Mouse (Mus musculus): ENCODE measurements around the gene Olfr521.
"Not testable (repeated sequence)": the region's sequence is repeated elsewhere in the genome, so short reads cannot be mapped to it uniquely, and the experiment has no call there.

Olfr521 gene

DNA sequence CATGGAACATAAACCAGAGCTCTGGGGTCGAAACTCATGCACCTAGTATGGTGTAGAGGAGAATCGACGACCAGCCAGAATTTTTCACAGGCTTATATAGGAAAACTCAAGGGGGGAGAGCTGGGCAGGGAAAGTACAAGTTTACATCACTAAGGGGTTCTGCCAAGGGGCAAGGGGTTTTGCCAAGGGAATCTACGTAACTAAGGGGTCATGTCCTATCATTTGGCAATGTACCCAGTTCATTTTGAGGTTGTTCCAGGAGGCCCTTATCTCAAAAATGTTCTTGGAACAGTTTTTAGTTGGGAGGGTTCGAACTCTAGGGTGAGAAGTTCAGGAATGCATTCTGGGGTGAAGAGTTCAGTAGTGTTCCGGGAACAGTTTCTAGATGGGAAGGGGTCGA, 43.7 kb downstream of the Olfr521 start:
- not testable (repeated sequence) for DNase-seq (ENCODE audit: low spot score in 2 of 2)

DNA sequence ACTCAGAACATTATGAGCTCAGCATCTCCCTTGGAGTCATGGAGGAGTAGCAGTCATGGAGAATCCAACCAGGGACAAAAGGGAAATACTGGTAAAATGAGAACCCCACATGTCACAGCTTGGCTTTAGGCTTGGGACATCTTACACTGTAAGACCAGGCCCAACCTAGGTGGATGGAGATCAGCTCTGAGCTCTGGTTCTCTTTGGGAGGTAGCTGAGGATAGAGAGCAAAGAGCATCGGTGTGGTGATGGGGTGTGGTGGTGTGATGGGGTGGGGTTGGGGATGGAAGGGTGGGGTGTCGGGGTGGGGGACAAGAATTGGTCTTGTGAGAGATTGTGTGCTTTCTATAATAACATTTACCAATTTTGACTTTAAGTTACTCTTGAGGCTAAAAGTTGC, 47.5 kb downstream of the Olfr521 start:
- DNase-seq (ENCODE audit: low spot score in 2 of 2) = no peak

DNA sequence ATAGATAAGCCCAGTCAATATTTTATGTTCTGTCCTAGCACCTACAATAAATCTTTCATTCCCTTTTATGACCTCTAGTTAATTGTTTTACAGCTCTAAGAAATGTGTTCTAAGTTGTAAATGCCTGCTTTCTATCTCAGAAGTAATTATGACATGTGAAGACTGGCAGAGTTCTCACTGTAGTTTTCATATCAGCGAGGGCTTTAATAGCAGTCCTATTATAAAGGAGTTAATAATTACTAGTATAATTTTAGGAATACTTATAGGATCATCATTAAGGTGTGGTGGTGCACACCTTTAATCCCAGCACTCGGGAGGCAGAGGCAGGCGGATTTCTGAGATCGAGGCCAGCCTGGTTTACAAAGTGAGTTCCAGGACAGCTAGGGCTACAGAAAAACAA, 48.4 kb downstream of the Olfr521 start:
- no peak for DNase-seq (ENCODE audit: low spot score in 2 of 2)

DNA sequence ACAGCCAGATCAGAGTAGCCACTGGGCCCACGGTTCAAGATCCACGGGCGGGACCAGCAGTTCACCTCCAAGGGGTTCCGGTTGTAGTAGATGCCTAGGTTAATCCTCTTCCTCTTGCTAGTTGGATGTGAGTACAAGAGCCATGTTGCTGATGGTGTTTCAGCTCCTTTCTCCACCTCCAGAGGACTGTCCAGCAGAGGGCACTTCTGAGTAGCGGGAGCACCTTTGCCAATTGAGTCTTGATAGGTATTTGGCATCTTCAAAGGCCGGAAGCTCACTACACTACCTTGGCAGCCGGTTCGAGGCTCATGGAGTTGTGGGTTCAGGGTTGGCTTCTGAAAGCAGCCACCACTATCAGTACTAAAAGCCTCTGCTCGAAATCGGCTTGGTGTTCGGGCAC, 50.1 kb downstream of the Olfr521 start:
- DNase-seq (ENCODE audit: low spot score in 2 of 2) = no peak

DNA sequence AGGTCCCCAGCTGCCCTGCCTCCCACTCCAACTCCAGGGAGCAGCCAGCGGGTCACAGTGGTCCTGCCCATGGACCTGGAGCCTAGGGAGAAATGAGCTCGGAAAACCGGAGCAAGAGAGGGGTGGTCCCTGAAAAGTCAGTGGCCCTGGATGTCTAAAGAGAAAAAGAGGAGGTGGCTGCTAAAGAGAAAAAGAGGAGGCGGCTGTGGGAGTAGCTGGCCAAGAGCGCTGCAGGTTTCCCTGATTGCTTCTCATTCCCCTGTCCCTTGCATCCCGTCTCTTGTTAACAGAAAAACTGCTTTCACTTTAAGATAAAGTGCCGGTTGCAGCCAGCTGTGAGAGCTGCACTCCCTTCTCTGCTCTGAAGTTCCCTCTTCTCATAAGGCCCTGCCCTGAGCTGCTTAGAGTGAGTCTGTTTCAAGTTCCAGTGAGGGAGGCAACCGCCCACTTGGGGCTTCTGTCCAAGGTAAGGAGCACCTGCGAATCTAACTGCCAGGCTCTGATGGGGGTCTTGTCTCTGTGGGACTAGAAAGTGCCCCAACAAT, 54.9 kb downstream of the Olfr521 start:
- peak in 1 of 2 experiments; percentile 37 for DNase-seq (ENCODE audit: low spot score in 2 of 2)
